Mouse (Mus musculus) forebrain, embryonic 12.5 days (tissue): ENCODE results near the gene Klhl25. TPM values are rescaled to one million over a fixed set of nuclear protein-coding genes. Genes with fewer than 3 reads are reported as not detected.
"Not testable (repeated sequence)": the region's sequence is repeated elsewhere in the genome, so short reads cannot be mapped to it uniquely, and the experiment has no call there.

ENCODE experiments used
- ATAC-seq: fragments of 200-750 bp; cut with Nextera tagmentation; 2 replicates; pipeline ENCODE4 v1.8.0; 2017; ENCODE audit warnings: moderate TSS enrichment; ENCODE audit not compliant: low FRiP score
- H3K27ac ChIP-seq: fragments of 300-500 bp; sonication (generic); 2 replicates; pipeline ENCODE4 v1.5.1; 2016; ENCODE audit warnings: mild to moderate bottlenecking
- H3K27me3 ChIP-seq: fragments of 300-500 bp; sonication (generic); 2 replicates; pipeline ENCODE4 v1.6.1; 2016; ENCODE audit warnings: mild to moderate bottlenecking
- H3K36me3 ChIP-seq: fragments of 300-500 bp; sonication (generic); replicated peaks from 2 replicates; pipeline ENCODE4 v1.6.1; 2016; ENCODE audit warnings: mild to moderate bottlenecking
- H3K4me1 ChIP-seq: fragments of 300-500 bp; sonication (generic); 2 replicates; pipeline ENCODE4 v1.6.1; 2016
- H3K4me2 ChIP-seq: fragments of 300-500 bp; sonication (generic); 2 replicates; pipeline ENCODE4 v1.6.1; 2016; ENCODE audit warnings: mild to moderate bottlenecking, moderate library complexity
- H3K4me3 ChIP-seq: fragments of 300-500 bp; sonication (generic); replicated peaks from 2 replicates; pipeline ENCODE4 v1.5.1; 2016; ENCODE audit warnings: mild to moderate bottlenecking
- H3K9ac ChIP-seq: fragments of 300-500 bp; sonication (generic); 2 replicates; pipeline ENCODE4 v1.6.1; 2016; ENCODE audit warnings: mild to moderate bottlenecking
- H3K9me3 ChIP-seq: fragments of 300-500 bp; sonication (generic); 2 replicates; pipeline ENCODE4 v1.6.1; 2016
- WGBS: fragments of 180-500 bp; shearing (Covaris S2); methylation state at CpG from one replicate; pipeline ENCODE4 v1.1.7; 2016; 5-methylcytosine and 5-hydroxymethylcytosine counted together
- polyA plus RNA-seq: library from polyadenylated mRNA; unstranded; fragments of >200 nt; fragmentation: Nextera tagmentation; extraction: Ambion mirVana; gene quantifications from 2 replicates; pipeline ENCODE4 v1.2.1, GENCODE M21; 2016

Klhl25 gene
- polyA plus RNA-seq, 1 experiment from 2014 or later = 25.6 TPM

- H3K27me3 ChIP-seq = no peaks in the 10 kb centered on the region
- H3K4me2 ChIP-seq = no peak overlapping the region
- no peaks in the 10 kb centered on the region for H3K36me3 ChIP-seq
- H3K9me3 ChIP-seq = no peaks in the 10 kb centered on the region
- 82% methylated on average over 4 of the region's 4 CpGs for WGBS
- H3K27ac ChIP-seq = no peak overlapping the region
- H3K4me3 ChIP-seq = no peak overlapping the region
- H3K9ac ChIP-seq = no peak overlapping the region
- no peak for ATAC-seq
- H3K4me1 ChIP-seq = peaks cover 4% of the 10 kb centered on the region; the same call in 1 of the 2 replicates
Observed at GRCm38 (mm10) chr7:75917662-75918061, 69.6 kb downstream of the Klhl25 start.

DNA sequence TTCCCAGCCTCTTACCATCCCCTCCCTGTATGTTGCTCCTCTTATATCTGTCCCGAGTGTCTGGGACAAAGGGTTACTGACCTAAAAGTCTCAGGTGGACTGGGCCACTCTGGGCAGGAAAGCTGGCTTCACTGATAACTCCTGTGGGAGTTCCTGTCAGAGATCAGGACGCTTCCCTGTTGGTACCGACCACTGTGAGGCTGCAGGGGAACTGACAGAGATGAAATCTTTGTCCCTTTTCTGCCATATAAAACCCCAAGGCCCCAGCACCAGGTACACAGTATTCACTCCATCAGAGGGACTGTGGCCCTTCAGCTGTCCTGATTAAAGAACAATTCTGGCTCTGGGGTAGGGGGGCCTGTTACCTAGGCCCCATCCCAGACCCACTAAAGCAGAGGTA, 71.6 kb downstream of the Klhl25 start:
- ATAC-seq, H3K27ac ChIP-seq, H3K4me3 ChIP-seq, H3K27me3 ChIP-seq, H3K9ac ChIP-seq, H3K4me2 ChIP-seq, H3K36me3 ChIP-seq, H3K9me3 ChIP-seq, H3K4me1 ChIP-seq: not testable (repeated sequence)
- 84% methylated on average over 3 of the region's 3 CpGs for WGBS
